Mouse (Mus musculus) kidney, adult 9 months (tissue): ENCODE data around the gene Trex2.

Source experiments
- DNase-seq: peaks from one replicate; pipeline ENCODE4 v3.0.0; 2022

The Trex2 gene

DNA sequence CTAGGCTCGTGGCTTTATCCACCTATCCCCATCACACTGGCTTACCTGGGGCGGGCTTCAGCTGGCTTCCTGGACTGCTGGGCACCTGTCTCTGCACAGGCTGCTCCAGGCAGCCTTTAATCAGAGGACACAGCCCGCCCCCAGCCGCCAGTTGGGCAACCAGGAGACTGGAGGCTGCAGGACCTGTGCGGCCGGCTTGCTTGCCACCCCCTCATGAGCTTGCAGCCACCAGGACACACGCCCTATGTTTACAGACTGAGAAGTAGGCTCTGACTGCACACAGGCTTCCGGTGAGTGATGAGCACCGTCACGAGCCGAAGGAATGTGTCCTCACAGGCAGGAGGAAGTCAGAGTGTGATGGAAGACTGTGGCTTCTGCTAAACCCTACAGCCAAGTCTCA is at the start of gene Trex2:
Gene Trex2, minus strand, starts transcription at position 93 of the 400 bp plus-strand sequence.
- DNase-seq = no peak

DNA sequence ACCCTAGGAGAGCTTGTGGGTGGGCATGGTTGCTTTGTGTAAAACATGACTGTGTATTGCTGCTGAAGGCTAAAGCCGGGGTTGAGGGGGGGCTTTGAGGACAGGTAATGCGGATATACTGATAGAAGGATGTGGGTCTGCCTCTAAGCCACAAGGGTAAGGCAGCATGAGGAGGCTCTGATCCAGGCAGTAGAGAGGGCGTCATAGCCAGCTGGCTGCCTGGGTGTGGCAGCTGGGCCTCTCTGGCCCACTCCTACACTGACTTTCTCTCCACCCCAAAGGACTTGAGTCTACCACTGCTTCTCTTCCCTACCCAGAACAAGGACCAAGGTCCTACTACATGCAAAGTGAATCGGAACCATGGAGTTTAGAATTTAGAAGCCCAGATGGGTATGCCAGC is 49.7 kb upstream of the Trex2 start:
- DNase-seq = no peak

DNA sequence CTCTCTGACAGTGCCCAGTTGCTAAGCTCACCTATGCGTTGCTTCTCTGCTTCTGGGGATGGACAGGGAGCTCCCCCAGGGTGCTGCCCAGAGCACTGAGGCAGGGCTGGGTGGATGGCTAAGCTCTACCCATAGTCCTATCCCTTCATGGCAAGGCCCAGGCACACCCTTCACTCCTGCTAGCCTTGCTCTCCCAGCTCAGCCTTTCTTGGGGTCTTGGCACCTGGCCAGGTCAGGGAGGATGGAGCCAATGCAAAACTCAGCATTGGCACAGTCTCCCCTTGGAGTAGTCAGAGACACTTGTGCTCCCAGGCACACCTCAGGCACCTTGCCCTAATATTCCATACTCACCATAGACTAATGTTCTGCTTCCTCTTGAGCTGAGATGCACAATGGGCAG is 48.9 kb upstream of the Trex2 start:
- no peak for DNase-seq

DNA sequence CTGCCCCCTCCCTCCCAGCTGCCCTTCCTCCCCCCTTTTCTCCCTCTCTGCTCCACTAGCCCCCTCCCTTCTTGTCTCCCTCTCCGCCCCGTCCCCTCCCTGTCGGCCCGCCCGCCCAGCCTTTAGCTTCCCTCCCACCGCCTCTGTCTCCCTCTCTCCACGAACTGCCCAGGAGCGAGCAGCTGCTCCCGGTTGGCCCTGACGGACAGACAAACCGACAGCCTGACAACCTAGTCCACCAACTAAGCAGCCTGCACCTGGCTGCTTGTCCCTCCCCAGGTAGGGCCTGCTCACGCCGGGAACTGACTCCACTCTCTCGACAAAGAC is 48.3 kb upstream of the Trex2 start, which contains the start of gene Bgn:
Gene Bgn, plus strand, starts transcription at position 119 of the 327 bp plus-strand sequence.
- no peak for DNase-seq

DNA sequence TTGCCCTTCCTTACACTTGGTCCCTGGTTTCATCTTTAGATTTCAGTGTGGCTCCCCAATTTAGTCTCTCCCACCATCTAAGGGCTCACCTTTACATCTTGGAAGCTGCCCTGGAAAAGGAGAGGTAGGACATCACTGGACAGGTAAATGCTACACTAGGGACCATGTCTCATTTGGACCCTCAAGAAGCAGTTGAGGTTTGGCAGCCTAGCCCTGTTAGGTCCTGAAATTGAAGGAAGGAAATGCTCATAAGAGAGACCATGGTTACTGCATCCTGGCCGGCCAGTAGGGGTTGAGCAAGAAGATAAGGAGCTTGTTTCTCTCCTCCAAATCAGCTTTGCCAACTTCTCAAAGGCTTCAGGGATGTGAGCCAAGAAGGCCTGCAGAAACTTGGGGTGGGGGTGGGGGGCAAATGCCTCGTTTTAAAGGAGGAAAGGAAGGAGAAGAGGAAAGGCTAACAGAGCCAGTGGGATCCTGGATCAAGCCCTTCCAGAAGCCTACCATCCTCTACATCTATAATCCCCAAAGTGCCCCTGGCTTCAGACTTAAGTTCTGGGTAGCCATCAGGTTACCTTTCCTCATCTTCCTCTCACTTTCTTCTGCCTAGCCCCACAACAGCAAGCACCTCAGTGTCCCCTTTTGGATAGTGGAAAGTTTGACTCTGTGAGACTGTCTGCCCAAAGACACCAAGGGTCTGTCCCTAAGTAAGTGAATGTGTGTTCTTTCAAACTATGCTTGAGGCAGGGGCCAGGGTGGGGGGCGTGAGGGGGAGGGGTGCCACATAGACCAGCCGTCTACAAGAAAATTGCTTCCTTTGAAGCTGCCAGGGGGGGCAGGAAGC is 47.7 kb upstream of the Trex2 start:
- no peak for DNase-seq

DNA sequence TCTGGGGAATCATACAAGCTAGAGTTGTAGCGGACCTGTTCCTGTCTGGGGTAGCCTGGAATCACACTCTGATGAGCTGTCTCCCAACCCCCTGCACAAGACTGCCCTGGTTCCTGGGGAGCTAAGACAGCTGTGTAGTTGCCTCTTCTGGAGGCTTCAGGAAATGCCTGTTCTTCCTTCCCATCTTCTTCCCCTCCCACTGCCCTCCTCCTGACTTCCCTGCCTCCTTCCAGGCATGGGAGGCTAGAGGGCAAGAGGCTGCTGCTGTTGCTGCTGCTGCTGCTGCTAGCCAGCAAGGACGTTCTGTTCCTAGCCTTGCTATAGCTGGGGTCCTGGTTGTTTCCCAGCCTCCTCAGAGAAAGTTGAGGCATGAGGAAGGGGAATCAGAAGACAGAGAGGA is 45.2 kb upstream of the Trex2 start:
- peak; percentile 32 for DNase-seq

DNA sequence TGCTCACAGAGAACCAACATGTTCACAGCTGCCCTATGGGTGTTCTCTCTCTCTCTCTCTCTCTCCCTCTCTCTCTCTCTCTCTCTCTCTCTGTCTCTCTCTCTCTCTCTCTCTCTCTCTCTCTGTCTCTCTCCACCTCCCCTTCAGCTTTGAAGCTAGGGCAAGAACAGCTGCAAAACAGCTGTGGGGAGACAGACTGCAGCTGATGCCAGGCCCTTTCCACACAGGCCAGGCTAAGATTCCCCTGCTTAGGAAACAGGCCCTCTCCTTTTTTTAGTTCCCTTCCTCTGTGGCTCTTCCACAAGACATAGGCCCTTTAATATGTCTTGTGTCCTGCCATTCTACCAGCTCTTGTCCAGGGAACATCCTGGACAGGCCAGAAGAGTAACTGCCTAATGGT is 44.5 kb upstream of the Trex2 start:
- DNase-seq = no peak

DNA sequence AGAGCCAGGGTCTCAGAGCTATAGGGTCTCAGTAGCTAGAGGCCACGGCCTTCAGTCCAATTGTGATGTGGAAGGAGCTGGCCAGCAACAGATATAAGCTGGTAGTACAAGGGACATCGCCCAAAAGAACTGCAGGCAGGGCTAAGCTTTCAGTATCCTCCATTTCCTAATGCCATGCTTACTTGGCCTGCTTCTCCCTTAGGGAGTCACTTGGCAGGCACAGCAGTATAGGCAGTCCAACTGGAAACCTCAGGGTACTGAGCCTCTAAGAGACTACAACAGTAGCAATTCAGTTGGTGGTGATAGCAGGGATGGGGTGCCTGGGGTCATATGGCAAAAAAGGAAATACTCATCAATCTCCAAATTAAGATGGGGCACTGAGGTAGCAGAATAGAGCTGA is 42.4 kb upstream of the Trex2 start:
- no peak for DNase-seq

DNA sequence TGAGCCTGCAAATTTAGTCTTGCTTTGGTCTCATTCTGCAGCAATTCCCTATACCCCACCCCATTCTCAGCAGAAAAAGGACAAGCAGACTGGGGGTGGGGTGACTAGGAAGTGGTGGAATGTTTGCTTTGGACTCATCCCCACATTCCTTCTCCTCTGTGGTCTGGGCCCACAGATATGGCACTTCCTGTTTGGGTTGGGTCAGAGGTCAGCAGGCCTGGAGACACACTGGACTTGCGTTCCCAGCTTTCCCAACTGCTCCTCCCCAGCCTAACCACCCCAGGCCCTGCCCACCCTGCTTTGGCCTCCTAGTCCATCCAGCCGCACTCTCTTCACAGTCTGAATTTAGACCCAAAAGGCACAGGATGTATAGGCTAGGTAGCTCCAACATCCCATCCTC is 41.5 kb upstream of the Trex2 start:
- peak; percentile 69 for DNase-seq

DNA sequence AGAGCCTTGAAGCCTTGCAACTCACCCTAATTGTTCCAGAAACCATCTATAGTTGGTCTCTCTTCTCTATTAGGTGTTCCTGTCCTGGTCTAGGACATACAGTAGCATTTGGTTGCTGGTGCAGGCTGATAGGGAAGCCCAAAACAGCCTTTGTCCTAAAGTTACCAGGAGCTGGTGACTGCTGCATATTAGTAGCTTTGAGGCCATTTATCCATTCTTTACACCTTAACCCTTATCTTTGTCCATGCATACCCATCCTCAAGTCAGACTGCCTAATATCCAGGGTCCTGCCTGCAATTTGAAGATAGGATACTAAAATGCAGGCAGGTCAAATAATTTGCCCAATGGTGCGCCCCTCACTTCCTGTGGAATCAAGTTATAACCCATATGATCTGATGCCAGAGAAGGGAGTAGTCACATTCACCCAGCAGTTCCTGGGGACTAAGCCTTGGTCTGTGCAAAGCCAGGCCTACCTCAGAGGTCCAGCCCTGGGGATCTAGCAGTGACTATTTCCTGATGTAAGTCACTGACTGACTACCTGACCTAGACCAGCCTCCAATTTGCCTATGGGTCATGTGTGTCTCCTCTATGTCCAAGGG is 40.6 kb upstream of the Trex2 start:
- DNase-seq = no peak

DNA sequence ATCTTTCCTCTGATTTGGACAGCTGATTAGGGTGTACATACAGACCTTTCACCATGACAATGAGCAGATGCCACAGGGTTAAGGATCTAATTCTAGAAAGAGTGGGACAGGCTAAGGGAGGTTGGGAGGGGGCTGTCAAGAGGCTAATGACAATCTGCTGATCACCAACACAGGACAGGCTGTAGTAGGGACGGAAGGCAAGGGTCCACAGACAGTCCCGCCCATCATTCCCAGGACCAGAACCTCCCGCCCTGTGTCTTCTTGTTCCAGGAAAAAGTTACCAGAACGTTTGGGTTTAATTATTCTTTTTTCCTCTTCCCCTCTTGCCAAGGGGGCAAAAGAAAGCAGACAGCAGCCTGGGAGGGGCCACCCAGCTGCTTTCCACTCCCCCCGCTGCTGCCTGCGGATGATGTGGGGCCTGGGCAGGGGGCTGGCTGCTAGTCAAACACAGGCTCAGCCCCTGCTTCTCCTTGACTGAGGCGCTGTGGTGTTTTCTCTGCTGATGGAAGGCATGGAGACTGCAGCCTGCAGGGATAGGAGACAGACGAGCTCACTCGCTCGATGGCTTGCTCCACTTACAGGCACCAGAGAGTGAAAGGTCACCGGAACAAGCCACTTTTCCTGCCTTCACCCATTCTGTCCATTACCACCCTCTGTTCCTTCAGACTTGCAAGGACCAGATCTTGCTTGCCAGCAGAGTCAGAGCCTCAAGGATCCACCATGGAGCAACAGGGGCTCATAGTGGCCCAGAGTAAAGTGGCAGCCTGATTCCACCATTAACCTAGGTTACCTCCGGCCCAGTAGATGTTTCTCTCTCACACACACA is 39.4 kb upstream of the Trex2 start:
- DNase-seq = no peak

DNA sequence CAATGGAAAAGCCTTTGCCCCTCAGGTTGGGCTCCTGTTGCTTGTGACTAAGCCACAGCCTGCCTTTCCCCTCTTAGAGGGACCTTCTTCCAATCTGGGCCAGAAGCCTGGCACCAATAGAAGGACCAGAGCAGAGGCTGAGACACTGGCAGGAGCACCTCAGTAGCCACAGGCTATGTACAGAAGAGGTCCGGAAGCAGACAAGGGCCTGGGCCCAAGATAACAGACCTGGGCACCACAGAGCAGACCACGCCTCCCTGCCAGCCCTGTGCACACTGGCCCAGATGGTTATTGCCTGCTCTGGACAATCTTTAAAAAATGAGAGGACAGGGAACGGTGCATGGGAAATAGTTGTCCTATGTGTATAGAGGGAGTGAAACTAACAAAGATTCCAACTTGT is 36.6 kb upstream of the Trex2 start:
- DNase-seq = no peak

DNA sequence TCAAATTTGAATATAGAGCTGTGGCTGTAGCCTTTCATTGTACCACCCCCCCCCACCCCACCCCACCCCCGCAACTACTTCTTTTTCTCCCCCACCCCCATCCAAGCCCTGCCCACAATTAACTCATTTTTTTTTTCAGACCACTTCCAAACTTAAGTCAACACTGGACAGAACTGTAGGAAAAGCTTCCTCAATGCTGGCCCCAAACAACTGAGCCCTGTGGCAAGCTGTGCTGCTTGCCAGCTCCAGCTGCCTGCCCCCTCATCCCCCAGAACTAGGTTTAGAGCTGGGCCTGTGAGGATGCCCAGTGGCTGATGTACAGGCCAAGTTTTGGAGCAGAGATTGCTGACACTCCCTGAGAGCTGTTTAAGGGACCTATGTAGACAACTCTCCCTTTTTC is 33.6 kb upstream of the Trex2 start:
- no peak for DNase-seq

DNA sequence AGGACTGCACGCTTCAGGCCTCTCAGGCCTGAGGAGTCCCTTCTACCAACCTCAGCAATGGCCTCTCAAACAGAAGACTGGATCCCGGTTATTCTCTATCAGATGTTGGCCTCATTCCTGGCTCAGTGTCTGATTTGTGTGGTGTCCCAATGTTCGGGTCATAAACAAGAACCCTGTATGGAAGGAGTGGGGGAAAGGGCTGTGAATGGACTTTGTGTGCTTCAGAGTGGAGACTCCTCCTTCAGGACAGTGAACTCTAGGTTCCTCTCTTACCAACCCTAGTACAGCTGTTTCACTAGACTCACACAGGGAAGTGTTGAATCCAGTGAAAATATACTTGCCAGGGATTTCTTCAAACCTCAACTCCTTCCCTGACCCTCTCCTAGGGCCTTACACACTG is 33.2 kb upstream of the Trex2 start:
- peak; percentile 28 for DNase-seq

DNA sequence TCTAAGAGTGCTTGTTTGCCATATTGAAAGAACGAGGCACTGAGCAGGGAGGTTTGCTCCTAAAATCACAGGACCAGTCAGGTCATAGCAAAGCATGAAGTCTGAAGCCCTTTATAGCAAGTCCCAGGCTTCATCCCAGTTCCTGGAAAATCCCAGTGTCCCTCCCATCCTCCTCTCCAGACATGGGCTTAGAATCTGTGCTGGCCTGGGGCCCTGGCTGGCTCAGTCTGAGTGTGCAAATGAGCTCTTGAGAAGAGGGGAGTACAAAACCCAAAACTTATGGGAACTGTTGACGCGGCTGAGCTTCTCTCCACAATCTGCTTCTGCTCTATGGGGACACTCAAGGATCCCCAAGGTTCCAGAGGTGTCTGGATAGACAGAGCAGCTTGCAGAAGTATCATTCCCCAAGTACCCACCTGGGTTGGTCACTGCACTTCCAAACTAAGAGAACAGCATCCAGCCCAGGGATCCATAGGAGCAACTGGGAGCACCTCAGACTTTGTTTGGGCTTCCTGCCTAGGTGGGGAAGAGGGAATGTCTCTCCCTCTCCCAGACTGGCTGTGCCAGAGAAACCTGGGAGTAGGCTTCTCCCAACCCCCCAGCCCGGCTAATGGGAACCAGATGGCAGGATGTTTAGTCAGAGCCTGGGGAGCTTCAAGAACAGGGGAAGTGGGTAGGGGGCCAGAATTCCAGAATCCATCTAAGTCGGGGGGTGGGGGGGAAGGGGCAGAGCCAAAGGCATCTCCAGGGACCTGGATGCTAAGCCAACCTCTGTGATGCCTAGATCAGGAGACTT is 32.5 kb upstream of the Trex2 start:
- no peak for DNase-seq

DNA sequence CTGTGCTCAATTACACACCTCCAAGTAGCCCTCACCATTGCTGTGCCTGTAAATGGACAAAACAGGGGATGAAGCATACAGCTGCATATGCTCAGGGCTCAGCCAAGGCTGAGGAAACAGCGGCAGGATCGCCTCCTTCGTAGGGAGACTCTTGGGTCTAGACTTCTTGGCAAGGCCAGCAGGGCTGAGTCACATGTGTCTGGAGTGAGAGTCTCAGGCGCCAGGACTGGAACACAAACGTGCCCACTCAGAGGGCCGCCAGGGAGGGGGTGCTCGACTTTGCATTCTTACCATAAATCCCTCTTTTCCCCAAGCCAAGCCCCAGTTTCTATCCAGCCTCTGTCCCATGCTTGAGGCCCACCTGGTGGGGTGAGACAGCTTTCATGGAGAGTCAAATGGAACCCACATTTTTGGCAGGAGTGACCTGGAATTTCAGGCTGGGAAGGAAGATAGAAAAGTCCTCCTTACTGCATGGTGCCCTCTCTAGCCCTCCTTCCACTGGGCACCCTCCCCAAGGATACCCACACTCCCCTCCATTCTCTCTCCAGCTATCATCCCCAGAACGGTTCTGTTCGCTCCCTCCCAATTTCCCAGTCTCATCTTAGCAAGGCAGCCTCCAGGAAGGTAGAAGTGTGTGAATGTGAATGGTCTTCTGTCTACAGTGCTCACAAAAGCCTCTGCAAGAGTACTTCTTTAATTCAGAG is 30.5 kb upstream of the Trex2 start:
- peak; percentile 24 for DNase-seq

DNA sequence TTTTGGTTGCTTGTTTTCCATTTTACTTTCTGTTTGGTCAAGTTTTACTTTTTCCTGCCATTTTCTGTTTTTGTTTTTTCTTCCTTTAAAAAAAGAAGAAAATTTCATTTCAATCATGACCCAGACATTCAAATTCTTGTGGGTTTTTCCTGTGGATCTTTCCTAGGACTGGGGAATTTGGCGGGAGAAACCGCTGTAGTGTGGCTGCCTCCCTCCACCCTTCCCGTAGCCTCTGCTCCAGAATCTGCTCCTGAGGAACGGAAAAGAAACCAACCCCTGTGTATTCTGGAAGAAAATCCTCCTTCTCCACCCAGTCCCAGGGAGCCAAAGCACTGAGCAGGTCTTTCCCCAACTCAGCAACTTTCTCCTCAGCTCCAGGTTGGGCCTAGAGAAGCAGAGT is 25.6 kb upstream of the Trex2 start:
- no peak for DNase-seq

DNA sequence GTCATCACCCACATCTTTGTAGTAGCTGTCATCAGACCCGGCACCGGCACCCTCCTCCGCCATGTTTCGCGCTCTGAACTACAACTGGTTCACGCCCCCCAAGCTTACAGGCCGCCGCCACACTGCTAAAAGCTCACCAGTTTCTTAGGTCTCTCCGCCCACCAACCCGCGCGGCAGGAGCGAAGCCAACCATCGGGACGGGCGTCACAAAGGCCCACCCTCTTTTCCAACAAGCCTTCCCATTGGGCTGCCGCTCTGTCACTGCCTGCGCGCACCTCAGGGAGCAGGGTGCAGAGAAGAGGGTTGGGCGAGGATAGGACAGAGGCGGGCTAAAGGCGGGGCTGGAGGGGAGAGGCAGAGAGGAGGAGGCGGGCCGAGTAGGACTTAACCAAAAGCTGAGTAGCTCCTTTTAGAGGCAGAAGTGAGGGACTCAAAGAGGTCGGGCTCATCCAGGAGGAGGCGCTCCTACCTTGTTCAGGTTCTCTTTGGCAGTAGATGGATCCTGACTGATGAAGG is 23.8 kb upstream of the Trex2 start, which contains the start of gene Haus7:
Gene Haus7, minus strand, starts transcription at position 168 of the 516 bp plus-strand sequence.
- DNase-seq = peak; percentile 96

DNA sequence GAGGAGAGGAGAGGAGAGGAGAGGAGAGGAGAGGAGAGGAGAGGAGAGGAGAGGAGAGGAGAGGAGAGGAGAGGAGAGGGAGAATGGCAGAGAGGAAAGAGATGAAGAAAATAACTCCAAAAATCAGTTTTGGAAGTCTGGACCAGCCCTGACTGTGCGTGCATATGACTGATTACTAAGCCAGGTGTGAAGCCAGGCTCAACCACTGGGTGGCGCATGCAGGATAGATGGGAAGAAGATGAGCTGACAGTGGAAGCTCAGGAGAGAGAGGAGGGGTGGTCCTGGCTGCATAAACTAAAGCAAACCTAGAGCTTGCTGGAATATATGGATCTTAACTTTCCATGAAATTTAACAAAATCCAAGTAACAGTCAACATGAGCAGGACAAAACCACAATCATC is 16.8 kb upstream of the Trex2 start:
- peak; percentile 50 for DNase-seq

DNA sequence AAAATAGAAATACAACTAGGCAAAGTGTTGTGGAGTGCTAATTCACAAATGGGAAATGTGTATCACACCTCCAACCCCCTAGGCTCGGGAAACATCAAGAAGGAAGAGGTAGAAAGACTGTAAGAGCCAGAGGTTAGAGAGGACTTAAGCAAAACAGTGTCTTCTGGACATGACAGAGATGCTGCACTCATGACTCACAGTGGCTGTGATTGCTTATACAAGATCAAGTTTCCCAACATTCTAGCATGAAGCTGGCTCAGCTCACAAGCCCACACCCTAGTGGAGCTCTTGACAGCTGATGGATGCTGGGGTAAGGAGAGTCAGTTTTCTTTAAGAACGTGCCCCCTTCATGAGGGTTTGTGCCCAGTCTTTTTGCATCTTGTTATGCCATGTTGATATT is 6.3 kb upstream of the Trex2 start:
- DNase-seq = no peak

DNA sequence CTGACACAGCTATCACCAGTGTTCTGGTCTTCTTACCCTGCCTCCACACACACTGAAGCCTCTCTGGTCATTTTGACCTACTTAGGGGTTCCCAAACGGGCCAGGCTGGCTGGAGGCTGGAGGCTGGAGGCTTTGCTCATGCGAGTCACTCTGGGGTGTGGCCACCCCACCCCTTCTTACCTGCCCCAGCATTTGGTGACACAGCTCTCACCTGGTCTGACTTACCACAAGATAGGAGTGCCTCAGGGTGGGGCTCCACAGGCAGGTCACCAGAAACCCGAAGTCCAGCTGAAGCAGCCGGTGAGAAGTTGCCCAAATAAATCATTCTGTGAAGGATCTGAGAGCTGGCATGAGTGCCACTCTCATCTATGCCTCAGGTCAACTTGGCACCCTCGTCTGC is 2.3 kb downstream of the Trex2 start:
- DNase-seq = no peak

DNA sequence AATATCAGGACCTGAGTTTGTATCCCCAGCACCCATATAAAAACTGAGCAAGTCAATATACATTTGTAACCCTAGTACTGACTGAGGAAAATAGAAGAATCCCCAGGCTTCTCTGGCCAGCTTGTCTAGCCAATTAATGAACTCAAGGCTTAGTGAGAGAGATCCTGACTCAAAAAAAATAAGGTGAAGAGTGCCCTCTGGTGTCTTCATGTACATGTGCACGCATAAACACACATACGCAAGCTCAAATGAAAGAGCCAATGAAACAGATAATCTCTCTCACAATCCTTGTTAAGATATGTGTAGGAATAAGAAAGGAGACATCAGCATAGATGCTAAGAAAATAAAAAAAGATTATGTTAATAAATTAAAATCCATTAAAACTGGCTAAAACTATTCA is 5.1 kb downstream of the Trex2 start:
- DNase-seq = peak; percentile 38
